Mouse (Mus musculus): Measurements from ENCODE around the gene Ttll6.
A peak's percentile ranks its signal among the peaks of the same experiment; 100 is the strongest.
"Not testable (repeated sequence)": the region's sequence is repeated elsewhere in the genome, so short reads cannot be mapped to it uniquely, and the experiment has no call there.

Ttll6 gene

GRCm38 (mm10) chr11:96133239-96133865, at the start of gene Ttll6:
Gene Ttll6, plus strand, starts transcription at chr11:96133786.
- peak; percentile 36 for DNase-seq (ENCODE audit: low read depth)

- no peak for DNase-seq (ENCODE audit: low read depth)
Measured at GRCm38 (mm10) chr11:96087981-96088380, 45.6 kb upstream of the Ttll6 start.

GRCm38 (mm10) chr11:96091073-96091472, 42.5 kb upstream of the Ttll6 start:
- DNase-seq (ENCODE audit: low read depth) = no peak

GRCm38 (mm10) chr11:96092674-96093291, 40.8 kb upstream of the Ttll6 start:
- no peak for DNase-seq (ENCODE audit: low read depth)

GRCm38 (mm10) chr11:96093361-96093760, 40.2 kb upstream of the Ttll6 start:
- peak; percentile 60 for DNase-seq (ENCODE audit: low read depth)

- no peak for DNase-seq (ENCODE audit: low read depth)
Measured at GRCm38 (mm10) chr11:96108376-96108775, 25.2 kb upstream of the Ttll6 start.

GRCm38 (mm10) chr11:96110950-96111349, 22.6 kb upstream of the Ttll6 start:
- not testable (repeated sequence) for DNase-seq (ENCODE audit: low read depth)

GRCm38 (mm10) chr11:96111751-96112150, 21.8 kb upstream of the Ttll6 start, which contains the start of gene Calcoco2:
Gene Calcoco2, minus strand, starts transcription at chr11:96111964.
- no peak for DNase-seq (ENCODE audit: low read depth)

GRCm38 (mm10) chr11:96114077-96114476, 19.5 kb upstream of the Ttll6 start:
- DNase-seq (ENCODE audit: low read depth) = no peak

GRCm38 (mm10) chr11:96115416-96115815, 18.2 kb upstream of the Ttll6 start:
- no peak for DNase-seq (ENCODE audit: low read depth)

GRCm38 (mm10) chr11:96116116-96116515, 17.5 kb upstream of the Ttll6 start:
- DNase-seq (ENCODE audit: low read depth) = no peak

GRCm38 (mm10) chr11:96116925-96117324, 16.7 kb upstream of the Ttll6 start:
- not testable (repeated sequence) for DNase-seq (ENCODE audit: low read depth)

GRCm38 (mm10) chr11:96119401-96119800, 14.2 kb upstream of the Ttll6 start:
- DNase-seq (ENCODE audit: low read depth) = no peak

- DNase-seq (ENCODE audit: low read depth) = not testable (repeated sequence)
Measured at GRCm38 (mm10) chr11:96122806-96123205, 10.8 kb upstream of the Ttll6 start.

- DNase-seq (ENCODE audit: low read depth) = no peak
Measured at GRCm38 (mm10) chr11:96124052-96124914, 9.3 kb upstream of the Ttll6 start.

GRCm38 (mm10) chr11:96130606-96131005, 3.0 kb upstream of the Ttll6 start:
- no peak for DNase-seq (ENCODE audit: low read depth)

- no peak for DNase-seq (ENCODE audit: low read depth)
Measured at GRCm38 (mm10) chr11:96135847-96136246, 2.3 kb downstream of the Ttll6 start.

GRCm38 (mm10) chr11:96140726-96141175, 7.2 kb downstream of the Ttll6 start:
- DNase-seq (ENCODE audit: low read depth) = no peak

- DNase-seq (ENCODE audit: low read depth) = no peak
Measured at GRCm38 (mm10) chr11:96143766-96144165, 10.2 kb downstream of the Ttll6 start.

- DNase-seq (ENCODE audit: low read depth) = peak; percentile 49
Measured at GRCm38 (mm10) chr11:96145622-96146270, 12.2 kb downstream of the Ttll6 start.

- no peak for DNase-seq (ENCODE audit: low read depth)
Measured at GRCm38 (mm10) chr11:96147471-96147870, 13.9 kb downstream of the Ttll6 start.

- DNase-seq (ENCODE audit: low read depth) = no peak
Measured at GRCm38 (mm10) chr11:96164769-96165168, 31.2 kb downstream of the Ttll6 start.

Measured in naive thymus-derived CD4-positive, alpha-beta T cell, adult 2 months (primary cell).